Mouse (Mus musculus) CH12.LX (cell line): ENCODE data around the gene Npas2. TPM values are rescaled to one million over a fixed set of nuclear protein-coding genes. Genes with fewer than 3 reads are reported as not detected.

Experiments used
- DNase-seq: peaks from one replicate; pipeline ENCODE4 v3.0.0-alpha.2; 2013; ENCODE audit errors: extremely low read depth
- H3K27ac ChIP-seq: 2 replicates; pipeline ENCODE4 v1.5.1; 2012; ENCODE audit warnings: low read depth, mild to moderate bottlenecking, control low read depth, moderate library complexity; ENCODE audit not compliant: insufficient read depth
- H3K27me3 ChIP-seq: replicated peaks from 2 replicates; pipeline ENCODE3; 2012; ENCODE audit warnings: inconsistent platforms
- H3K36me3 ChIP-seq, 2 experiments: replicated peaks in 1 of 2; 2 replicates each; pipeline versions ENCODE3 to v1.6.1; 2012; ENCODE audit warnings: inconsistent platforms in 1 of 2, low read length in 1 of 2, mild to moderate bottlenecking in 1 of 2, mixed read lengths in 1 of 2, moderate library complexity in 1 of 2; ENCODE audit not compliant: control insufficient read depth in 1 of 2, insufficient read depth in 1 of 2
- H3K4me1 ChIP-seq, 2 experiments: 2 replicates each; pipeline ENCODE4 v1.6.1; 2012; ENCODE audit warnings: inconsistent platforms in 1 of 2, moderate library complexity in 1 of 2; ENCODE audit not compliant: insufficient read depth in 2 of 2, control insufficient read depth in 1 of 2
- H3K4me2 ChIP-seq: 2 replicates; pipeline ENCODE4 v1.6.1; 2012; ENCODE audit warnings: low read depth, mild to moderate bottlenecking, control low read depth; ENCODE audit not compliant: poor library complexity, insufficient read depth, severe bottlenecking
- H3K4me3 ChIP-seq, 3 experiments: fragments of 150-350 bp in 1 of 3; sonication (generic) in 1 of 3; replicated peaks in 1 of 3; 2 replicates each; pipeline versions ENCODE3 to v1.5.1; 2011 to 2012; ENCODE audit warnings: low read depth in 2 of 3, low read length in 2 of 3, mild to moderate bottlenecking in 2 of 3, moderate library complexity in 2 of 3, control low read depth in 1 of 3, improper control_type of control experiment in 1 of 3, inconsistent platforms in 1 of 3, mixed read lengths in 1 of 3; ENCODE audit not compliant: poor library complexity in 1 of 3
- H3K79me2 ChIP-seq: replicated peaks from 2 replicates; pipeline ENCODE4 v1.6.1; 2012; ENCODE audit warnings: mild to moderate bottlenecking, moderate library complexity; ENCODE audit not compliant: control insufficient read depth, poor library complexity, insufficient read depth, severe bottlenecking; ENCODE audit errors: extremely low read depth
- H3K9ac ChIP-seq: 2 replicates; pipeline ENCODE4 v1.6.1; 2012; ENCODE audit warnings: low read depth, mild to moderate bottlenecking, control low read depth, moderate library complexity; ENCODE audit not compliant: insufficient read depth
- H3K9me3 ChIP-seq: replicated peaks from 2 replicates; pipeline ENCODE3; 2012; ENCODE audit warnings: low read length, inconsistent platforms, mixed read lengths
- CHD1 ChIP-seq: IDR thresholded peaks from 2 replicates; pipeline ENCODE4 v1.6.1; 2012; ENCODE audit warnings: low read depth, low read length, improper control_type of control experiment, inconsistent platforms
- CTCF ChIP-seq, 2 experiments: IDR thresholded peaks in 1 of 2; conservative IDR thresholded peaks in 1 of 2; 2 replicates each; pipeline ENCODE4 v1.5.1; 2011 to 2012; ENCODE audit warnings: low read depth in 2 of 2, low read length in 2 of 2, improper control_type of control experiment in 1 of 2, inconsistent platforms in 1 of 2, mild to moderate bottlenecking in 1 of 2, moderate library complexity in 1 of 2
- E2F4 ChIP-seq: IDR thresholded peaks from 2 replicates; pipeline ENCODE4 v1.6.1; 2011; ENCODE audit warnings: low read depth, low read length, improper control_type of control experiment; ENCODE audit not compliant: insufficient replicate concordance
- ELF1 ChIP-seq: IDR thresholded peaks from 2 replicates; pipeline ENCODE4 v1.6.1; 2014; ENCODE audit warnings: low read depth, mild to moderate bottlenecking, inconsistent platforms, low read length, improper control_type of control experiment
- EP300 ChIP-seq: IDR thresholded peaks from 2 replicates; pipeline ENCODE4 v1.6.1; 2011; ENCODE audit warnings: low read length, improper control_type of control experiment
- ETS1 ChIP-seq: conservative IDR thresholded peaks from 2 replicates; pipeline ENCODE4 v1.6.1; 2012; ENCODE audit warnings: low read depth, mild to moderate bottlenecking, inconsistent platforms, low read length, improper control_type of control experiment, moderate library complexity
- GABPA ChIP-seq: IDR thresholded peaks from 2 replicates; pipeline ENCODE4 v1.6.1; 2012; ENCODE audit warnings: low read depth, low read length, improper control_type of control experiment, inconsistent platforms; ENCODE audit not compliant: insufficient replicate concordance
- HCFC1 ChIP-seq: IDR thresholded peaks from 2 replicates; pipeline ENCODE4 v1.6.1; 2012; ENCODE audit warnings: low read depth, mild to moderate bottlenecking, inconsistent platforms, low read length, improper control_type of control experiment
- KAT2A ChIP-seq: IDR thresholded peaks from 2 replicates; pipeline ENCODE4 v1.6.1; 2012; ENCODE audit warnings: low read length, improper control_type of control experiment, inconsistent platforms; ENCODE audit not compliant: insufficient replicate concordance
- MAFK ChIP-seq: IDR thresholded peaks from 2 replicates; pipeline ENCODE4 v1.6.1; 2011; ENCODE audit warnings: low read length, improper control_type of control experiment; ENCODE audit not compliant: insufficient replicate concordance
- MAX ChIP-seq: IDR thresholded peaks from 2 replicates; pipeline ENCODE4 v1.6.1; 2011; ENCODE audit warnings: low read length, improper control_type of control experiment
- MEF2A ChIP-seq: IDR thresholded peaks from 2 replicates; pipeline ENCODE4 v1.6.1; 2014; ENCODE audit warnings: low read depth, mild to moderate bottlenecking, inconsistent platforms, low read length, improper control_type of control experiment, borderline replicate concordance
- MXI1 ChIP-seq: IDR thresholded peaks from 2 replicates; pipeline ENCODE4 v1.6.1; 2011; ENCODE audit warnings: mild to moderate bottlenecking, low read depth, low read length, improper control_type of control experiment
- MYC ChIP-seq: IDR thresholded peaks from 2 replicates; pipeline ENCODE4 v1.6.1; 2011; ENCODE audit warnings: low read depth, mild to moderate bottlenecking, improper control_type of control experiment, low read length
- NELFE ChIP-seq: IDR thresholded peaks from 2 replicates; pipeline ENCODE4 v1.6.1; 2011; ENCODE audit warnings: low read depth, low read length, improper control_type of control experiment
- NRF1 ChIP-seq: IDR thresholded peaks from 2 replicates; pipeline ENCODE4 v1.6.1; 2014; ENCODE audit warnings: low read depth, mild to moderate bottlenecking, inconsistent platforms, low read length, improper control_type of control experiment, moderate library complexity
- PAX5 ChIP-seq: IDR thresholded peaks from 2 replicates; pipeline ENCODE4 v1.6.1; 2012; ENCODE audit warnings: low read length, inconsistent platforms, mixed read lengths
- POLR2AphosphoS2 ChIP-seq: IDR thresholded peaks from 2 replicates; pipeline ENCODE4 v1.6.1; 2011; ENCODE audit warnings: low read depth, low read length, improper control_type of control experiment
- RCOR1 ChIP-seq: conservative IDR thresholded peaks from 2 replicates; pipeline ENCODE4 v1.6.1; 2012; ENCODE audit warnings: low read depth, mild to moderate bottlenecking, inconsistent platforms, low read length, improper control_type of control experiment
- SIN3A ChIP-seq: IDR thresholded peaks from 2 replicates; pipeline ENCODE4 v1.6.1; 2012; ENCODE audit warnings: low read length, improper control_type of control experiment, inconsistent platforms
- TBP ChIP-seq: conservative IDR thresholded peaks from 2 replicates; pipeline ENCODE4 v1.6.1; 2011; ENCODE audit warnings: low read depth, low read length, improper control_type of control experiment
- USF1 ChIP-seq: IDR thresholded peaks from 2 replicates; pipeline ENCODE4 v1.6.1; 2014; ENCODE audit warnings: low read depth, mild to moderate bottlenecking, inconsistent platforms, low read length, improper control_type of control experiment
- USF2 ChIP-seq: conservative IDR thresholded peaks from 2 replicates; pipeline ENCODE4 v1.6.1; 2011; ENCODE audit warnings: low read depth, low read length, improper control_type of control experiment
- ZC3H11A ChIP-seq: IDR thresholded peaks from 2 replicates; pipeline ENCODE4 v1.6.1; 2012; ENCODE audit warnings: low read depth, mild to moderate bottlenecking, inconsistent platforms, low read length, improper control_type of control experiment
- ZKSCAN1 ChIP-seq: IDR thresholded peaks from 2 replicates; pipeline ENCODE4 v1.6.1; 2012; ENCODE audit warnings: low read depth, inconsistent platforms, low read length, improper control_type of control experiment, borderline replicate concordance
- ZMIZ1 ChIP-seq: IDR thresholded peaks from 2 replicates; pipeline ENCODE4 v1.6.1; 2012; ENCODE audit warnings: low read depth, mild to moderate bottlenecking, inconsistent platforms, low read length, improper control_type of control experiment
- dilution Hi-C: fragments of 300-500 bp; cut with MboI; formaldehyde crosslinking; loops from 2 replicates; pipeline ENCODE4 v1.14.3; 2020; ENCODE audit warnings: low sequenced_read_pairs; ENCODE audit not compliant: extremely low pct_unique_long_range_greater_than_20kb, extremely low pct_ligation_motif_present
- in situ Hi-C: fragments of 300-500 bp; cut with MboI; formaldehyde crosslinking; loops from 3 replicates; pipeline ENCODE4 v1.14.3; 2019; ENCODE audit warnings: low sequenced_read_pairs, low pct_ligation_motif_present, low pct_unique_long_range_greater_than_20kb, mixed read lengths
- polyA plus RNA-seq: library from polyadenylated mRNA; unstranded; fragments of >175 nt; gene quantifications from 2 replicates; pipeline ENCODE4 v1.2.1, GENCODE M21; 2012; ENCODE audit warnings: low read depth; ENCODE audit not compliant: insufficient read length
- total RNA-seq, 2 experiments: library from RNA; depleted of rRNA; stranded (reverse); fragments of 300-350 nt in 1 of 2; fragments of >200 nt in 1 of 2; gene quantifications; 2 replicates each; pipeline ENCODE4 v1.2.3; 2012 to 2014

Gene Npas2
- total and polyA plus RNA-seq, 3 experiments = 0.13 TPM; not detected in 2

- in situ Hi-C loops = no loop called here
These were observed 194.0 kb downstream of the Npas2 start for GRCm38 (mm10) chr1:39387497-39387896.

GRCm38 (mm10) chr1:39388163-39388562, 194.6 kb downstream of the Npas2 start:
- no peaks in the 10 kb centered on the region for H3K79me2 ChIP-seq
- H3K4me3 ChIP-seq = no peak overlapping the region
- H3K4me2 ChIP-seq = no peak overlapping the region
- no peaks in the 10 kb centered on the region for H3K9me3 ChIP-seq
- in situ Hi-C loops = no loop called here
- H3K4me1 ChIP-seq = peaks cover 4 to 9% of the 10 kb centered on the region in 2 experiments; a peak in 2 of 4 replicates
- no peaks in the 10 kb centered on the region for H3K27me3 ChIP-seq
- DNase-seq = no peak
- no peak overlapping the region for H3K27ac ChIP-seq
- no peak overlapping the region for H3K9ac ChIP-seq
- no peak for TF ChIP-seq ZMIZ1
- no peak for TF ChIP-seq ETS1
- TF ChIP-seq ELF1 = no peak
- TF ChIP-seq USF2 = no peak
- TF ChIP-seq EP300 = no peak
- no peak for TF ChIP-seq RCOR1
- no peak for TF ChIP-seq USF1
- TF ChIP-seq MAFK = no peak
- TF ChIP-seq ZKSCAN1 = no peak
- TF ChIP-seq MYC = no peak
- TF ChIP-seq MAX = no peak
- no peak for TF ChIP-seq SIN3A
- TF ChIP-seq ZC3H11A = no peak
- TF ChIP-seq, all 38 proteins: peak for 0
- no peaks in the 10 kb centered on the region for H3K36me3 ChIP-seq
- dilution Hi-C loops = no loop called here

More at GRCm38 (mm10) chr1:39387497-39387896, 194.0 kb downstream of the Npas2 start:
- Histone ChIP-seq H3K4me2 (no peak overlapping the region), H3K4me1 (peaks cover 4 to 9% of the 10 kb centered on the region in 2 experiments; a peak in 2 of 4 replicates)
- TF ChIP-seq ZC3H11A = no peak
- TF ChIP-seq CTCF (conservative IDR thresholded peaks at IDR 0.05 in 1 of 2, IDR thresholded peaks at IDR 0.05 in 1 of 2; ENCODE audit: low read depth in 2 of 2, low read length in 2 of 2) = no peak
- TF ChIP-seq, all 38 proteins: peak for 0
- no peaks in the 10 kb centered on the region for H3K36me3 ChIP-seq
- dilution Hi-C loops = no loop called here
- no peak for DNase-seq
- no peak overlapping the region for H3K9ac ChIP-seq
- H3K79me2 ChIP-seq = no peaks in the 10 kb centered on the region
- H3K9me3 ChIP-seq = no peaks in the 10 kb centered on the region
- no peak overlapping the region for H3K4me3 ChIP-seq
- H3K27me3 ChIP-seq = no peaks in the 10 kb centered on the region
- H3K27ac ChIP-seq = no peak overlapping the region

- no peak for TF ChIP-seq USF1
- TF ChIP-seq POLR2AphosphoS2 = no peak
- TF ChIP-seq PAX5 = no peak
- no peak for TF ChIP-seq MXI1
- TF ChIP-seq HCFC1 = no peak
- TF ChIP-seq ZMIZ1 = no peak
- TF ChIP-seq MYC = no peak
- TF ChIP-seq CTCF (conservative IDR thresholded peaks at IDR 0.05 in 1 of 2, IDR thresholded peaks at IDR 0.05 in 1 of 2; ENCODE audit: low read depth in 2 of 2, low read length in 2 of 2) = no peak
- TF ChIP-seq NRF1 = no peak
- no peak for TF ChIP-seq GABPA
- no peak for TF ChIP-seq TBP
- no peak for TF ChIP-seq KAT2A
- no peak for TF ChIP-seq NELFE
- no peak for TF ChIP-seq MAX
- TF ChIP-seq CHD1 = no peak
- TF ChIP-seq E2F4 = no peak
- no peak for TF ChIP-seq MEF2A
- H3K27me3 ChIP-seq = no peaks in the 10 kb centered on the region
- no peaks in the 10 kb centered on the region for H3K79me2 ChIP-seq
- dilution Hi-C loops = no loop called here
- peaks cover 4 to 7% of the 10 kb centered on the region in 2 experiments; a peak in 2 of 4 replicates for H3K4me1 ChIP-seq
- no peak overlapping the region for H3K9ac ChIP-seq
- H3K9me3 ChIP-seq = no peaks in the 10 kb centered on the region
- H3K36me3 ChIP-seq = no peaks in the 10 kb centered on the region
- in situ Hi-C loops = no loop called here
- no peak overlapping the region for H3K27ac ChIP-seq
- H3K4me2 ChIP-seq = no peak overlapping the region
- no peak for DNase-seq
- no peak overlapping the region for H3K4me3 ChIP-seq
These were observed 195.8 kb downstream of the Npas2 start for GRCm38 (mm10) chr1:39389338-39389737.
